Mouse (Mus musculus): Measurements from ENCODE around the gene Fcgrt. TPM values are rescaled to one million over a fixed set of nuclear protein-coding genes. Genes with fewer than 3 reads are reported as not detected.

Fcgrt gene
- total and polyA plus RNA-seq, 3 experiments: 0.27 to 1.7 TPM; not detected in 1

- no peaks in the 10 kb centered on the region for H3K27me3 ChIP-seq (ENCODE audit: control insufficient read depth in 1 of 2, insufficient read depth in 2 of 2, low read length in 2 of 2)
- peaks cover 3 to 5% of the 10 kb centered on the region in 2 experiments for H3K36me3 ChIP-seq (ENCODE audit: control insufficient read depth in 1 of 2, insufficient read depth in 2 of 2, low read length in 2 of 2)
- no peak overlapping the region for H3K9ac ChIP-seq (ENCODE audit: control insufficient read depth, low read depth, low read length, poor library complexity, severe bottlenecking)
- no peak for DNase-seq (ENCODE audit: low read depth, low spot score)
- no peak overlapping the region for H3K27ac ChIP-seq (ENCODE audit: control insufficient read depth, low read depth, low read length)
- H3K79me2 ChIP-seq (ENCODE audit: control insufficient read depth, insufficient read depth, low read length, poor library complexity): peaks cover 10% of the 10 kb centered on the region
- no peaks in the 10 kb centered on the region for H3K9me3 ChIP-seq (replicated peaks; ENCODE audit: insufficient read depth, low read length)
- H3K4me1 ChIP-seq (ENCODE audit: control insufficient read depth in 1 of 2, insufficient read depth in 2 of 2, low read length in 2 of 2): peaks cover 3 to 9% of the 10 kb centered on the region in 2 experiments; a peak in 3 of 4 replicates
- H3K4me3 ChIP-seq (ENCODE audit: control insufficient read depth in 1 of 2, insufficient read depth in 1 of 2, low read depth in 2 of 2, low read length in 2 of 2): no peak overlapping the region
- no peak for TF ChIP-seq TBP (IDR thresholded peaks at IDR 0.05; ENCODE audit: low read depth, low read length)
- TF ChIP-seq UBTF (IDR thresholded peaks at IDR 0.05; ENCODE audit: borderline replicate concordance, insufficient read depth, low read depth, low read length): no peak
- no peak for TF ChIP-seq USF2 (IDR thresholded peaks at IDR 0.05; ENCODE audit: borderline replicate concordance in 1 of 2, insufficient read depth in 1 of 2, low read depth in 1 of 2, low read length in 2 of 2)
- no peak for TF ChIP-seq HCFC1 (IDR thresholded peaks at IDR 0.05; ENCODE audit: low read depth, low read length)
- no peak for TF ChIP-seq GABPA (IDR thresholded peaks at IDR 0.05; ENCODE audit: low read depth, low read length)
- TF ChIP-seq POLR2AphosphoS5 (IDR thresholded peaks at IDR 0.05; ENCODE audit: borderline replicate concordance, low read depth, low read length): no peak
- TF ChIP-seq MYC (IDR thresholded peaks at IDR 0.05; ENCODE audit: low read depth, low read length): no peak
- TF ChIP-seq BHLHE40 (IDR thresholded peaks at IDR 0.05; ENCODE audit: borderline replicate concordance, low read depth, low read length): no peak
- TF ChIP-seq MYB (IDR thresholded peaks at IDR 0.05; ENCODE audit: low read depth, low read length): no peak
- TF ChIP-seq POLR2AphosphoS2 (IDR thresholded peaks at IDR 0.05; ENCODE audit: low read length): no peak
- TF ChIP-seq JUND (IDR thresholded peaks at IDR 0.05; ENCODE audit: low read depth, low read length): no peak
- no peak for TF ChIP-seq MXI1 (IDR thresholded peaks at IDR 0.05; ENCODE audit: low read depth, low read length)
- no peak for TF ChIP-seq CHD2 (IDR thresholded peaks at IDR 0.05; ENCODE audit: low read length)
- no peak for TF ChIP-seq CTCF (IDR thresholded peaks at IDR 0.05 in 2 of 3, conservative IDR thresholded peaks at IDR 0.05 in 1 of 3; ENCODE audit: control insufficient read depth in 1 of 3, insufficient read depth in 1 of 3, low read depth in 2 of 3, low read length in 3 of 3, poor library complexity in 1 of 3, severe bottlenecking in 1 of 3)
- no peak for TF ChIP-seq ETS1 (IDR thresholded peaks at IDR 0.05; ENCODE audit: low read depth, low read length)
- TF ChIP-seq MAX (IDR thresholded peaks at IDR 0.05; ENCODE audit: low read length): no peak
Measured at GRCm38 (mm10) chr7:45046853-45047350, 56.7 kb downstream of the Fcgrt start.

GRCm38 (mm10) chr7:45045741-45046140 lies 57.9 kb downstream of the Fcgrt start:
- Histone ChIP-seq H3K4me1 (ENCODE audit: control insufficient read depth in 1 of 2, insufficient read depth in 2 of 2, low read length in 2 of 2) (no peaks in the 10 kb centered on the region), H3K36me3 (ENCODE audit: control insufficient read depth in 1 of 2, insufficient read depth in 2 of 2, low read length in 2 of 2) (peaks cover 0 to 5% of the 10 kb centered on the region in 2 experiments; a peak in 3 of 4 replicates), H3K9me3 (replicated peaks; ENCODE audit: insufficient read depth, low read length) (no peaks in the 10 kb centered on the region), H3K27me3 (ENCODE audit: control insufficient read depth in 1 of 2, insufficient read depth in 2 of 2, low read length in 2 of 2) (no peaks in the 10 kb centered on the region), H3K79me2 (ENCODE audit: control insufficient read depth, insufficient read depth, low read length, poor library complexity) (0 out of 2 replicates have a peak, but pooled peaks cover 1% of the 10 kb centered on the region), H3K4me3 (ENCODE audit: control insufficient read depth in 1 of 2, insufficient read depth in 1 of 2, low read depth in 2 of 2, low read length in 2 of 2) (no peak overlapping the region), H3K9ac (ENCODE audit: control insufficient read depth, low read depth, low read length, poor library complexity, severe bottlenecking) (no peak overlapping the region), H3K27ac (ENCODE audit: control insufficient read depth, low read depth, low read length) (no peak overlapping the region)
- no peak for DNase-seq (ENCODE audit: low read depth, low spot score)
- no peak for TF ChIP-seq HCFC1 (IDR thresholded peaks at IDR 0.05; ENCODE audit: low read depth, low read length)
- TF ChIP-seq ZMIZ1 (IDR thresholded peaks at IDR 0.05; ENCODE audit: low read depth, low read length): no peak
- TF ChIP-seq USF1 (IDR thresholded peaks at IDR 0.05; ENCODE audit: low read depth, low read length): no peak
- TF ChIP-seq ELF1 (IDR thresholded peaks at IDR 0.05; ENCODE audit: low read depth, low read length): no peak
- TF ChIP-seq TCF12 (IDR thresholded peaks at IDR 0.05; ENCODE audit: low read depth, low read length): no peak
- TF ChIP-seq MYC (IDR thresholded peaks at IDR 0.05; ENCODE audit: low read depth, low read length): no peak
